Mouse (Mus musculus) spleen, adult 2 months (tissue): Measurements from ENCODE around the gene Orm1.

Experiments
- CTCF ChIP-seq: fragments of 200-500 bp; IDR thresholded peaks from 2 replicates; pipeline ENCODE4 v1.5.1; 2011; ENCODE audit warnings: mild to moderate bottlenecking, inconsistent platforms; ENCODE audit not compliant: insufficient read depth, insufficient read length, insufficient replicate concordance; ENCODE audit errors: extremely low read depth
- POLR2A ChIP-seq: fragments of 200-500 bp; IDR thresholded peaks from 2 replicates; pipeline ENCODE4 v1.6.1; 2011; ENCODE audit warnings: low read depth, low read length, inconsistent platforms

- no peak for TF ChIP-seq CTCF
- no peak for TF ChIP-seq POLR2A
Measured at GRCm38 (mm10) chr4:63348524-63348923, 4.2 kb downstream of the Orm1 start.
